Mouse (Mus musculus) small intestine, adult 2 months (tissue): ENCODE measurements around the gene Megf11.

ENCODE experiments used
- CTCF ChIP-seq: fragments of 200-500 bp; IDR thresholded peaks from 2 replicates; pipeline ENCODE4 v1.5.1; 2012; ENCODE audit warnings: low read depth, mild to moderate bottlenecking, control low read depth, inconsistent platforms, low read length, moderate library complexity, mixed read lengths; ENCODE audit not compliant: insufficient replicate concordance, insufficient read length; ENCODE audit errors: extremely low read depth
- POLR2A ChIP-seq: fragments of 200-500 bp; IDR thresholded peaks from 2 replicates; pipeline ENCODE4 v1.6.1; 2012; ENCODE audit warnings: low read depth, mild to moderate bottlenecking, control low read depth, inconsistent platforms, low read length, moderate library complexity

GRCm38 (mm10) chr9:64660222-64660621 lies 274.8 kb downstream of the Megf11 start:
- TF ChIP-seq CTCF (no peak), POLR2A (no peak)
